26 mouse cellular contexts compared by ENCODE assay signal in genomic region chr2:121386961-121387575, GRCm38 (mm10). TPM values are rescaled to one million over a fixed set of nuclear protein-coding genes. Genes with fewer than 3 reads are reported as not detected.
"Had no signal": no experiment of that assay in that cellular context is flagged by ENCODE, and none has a peak within 500 bp of the region (broad histone marks: within the 10 kb centered on the region; RNA-seq: fewer than 3 reads in every experiment).

TSS of gene Strc (minus strand) at chr2:121387168.

RNA-seq across cellular contexts. Expression of gene Strc, which starts in this region (rescaled TPM):
- total RNA-seq: heart, postnatal 10 days; heart, postnatal 14 days; heart, postnatal 25 days; heart, postnatal 36 days; heart, postnatal 4 days; hematopoietic stem cell, adult 5-6 weeks; hindbrain, postnatal 0 days had no signal
- polyA plus RNA-seq: heart, embryonic 10.5 days; heart, embryonic 12.5 days; heart, embryonic 13.5 days; heart, embryonic 14.5 days; heart, embryonic 15.5 days; heart, embryonic 16.5 days; heart, postnatal 0 days; hindbrain, embryonic 10.5 days; hindbrain, embryonic 11.5 days; hindbrain, embryonic 12.5 days; hindbrain, embryonic 13.5 days; hindbrain, embryonic 14.5 days; intestine, embryonic 14.5 days; intestine, embryonic 15.5 days; kidney, adult 2 months; kidney, embryonic 14.5 days; kidney, embryonic 15.5 days; kidney, embryonic 16.5 days; kidney, postnatal 0 days had no signal
